Mouse (Mus musculus): ENCODE data around the gene Slc25a41.

Gene Slc25a41

DNA sequence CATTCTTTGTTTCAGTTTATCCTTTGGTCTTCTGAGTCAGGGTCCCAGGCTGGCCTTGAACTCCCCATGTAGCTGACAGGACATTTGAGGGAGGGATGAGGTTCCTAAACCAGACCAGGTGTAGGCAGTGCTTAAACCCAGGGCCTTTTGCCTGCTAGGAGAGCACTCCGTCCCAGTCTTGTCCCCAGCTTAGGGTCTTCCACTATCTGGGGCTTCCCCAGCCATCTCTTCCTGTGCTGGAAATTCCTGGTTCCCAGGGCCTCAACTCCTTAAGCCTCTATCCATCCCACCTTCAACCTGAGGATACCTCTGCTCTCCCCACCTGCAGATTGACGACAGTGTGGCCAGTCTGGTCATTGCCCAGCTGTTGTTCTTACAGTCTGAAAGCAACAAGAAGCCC is 50.5 kb downstream of the Slc25a41 start:
- no peak for DNase-seq (ENCODE audit: low spot score)

DNA sequence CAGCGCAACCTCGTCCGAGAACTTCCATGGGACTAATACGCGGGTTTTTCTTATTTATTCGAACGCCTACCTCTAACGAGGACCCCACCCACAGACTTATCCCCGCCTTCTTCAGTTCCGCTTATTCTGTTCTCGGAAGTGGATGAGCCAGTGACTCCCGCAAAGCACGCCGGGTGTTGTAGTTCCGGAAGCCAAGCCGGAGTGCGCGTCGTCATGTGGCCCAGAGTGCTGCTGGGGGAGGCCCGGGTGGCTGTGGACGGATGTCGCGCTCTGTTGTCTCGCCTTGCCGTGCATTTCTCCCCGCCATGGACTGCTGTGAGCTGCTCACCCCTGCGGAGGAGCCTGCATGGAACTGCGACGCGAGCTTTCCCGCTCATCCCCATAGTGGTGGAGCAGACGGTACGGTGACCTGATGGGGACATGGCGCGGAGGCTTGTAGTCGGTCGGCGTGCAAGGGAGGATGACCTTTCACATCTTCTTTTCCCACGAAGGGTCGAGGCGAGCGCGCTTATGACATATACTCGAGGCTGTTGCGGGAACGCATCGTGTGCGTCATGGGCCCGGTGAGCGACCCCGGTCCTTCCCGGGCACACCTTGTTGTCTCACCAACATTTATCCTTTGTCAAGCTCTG is 51.2 kb downstream of the Slc25a41 start, which contains the start of gene Clpp:
Gene Clpp, plus strand, starts transcription at position 191 of the 632 bp plus-strand sequence.
- DNase-seq (ENCODE audit: low spot score), result peak; percentile 87

DNA sequence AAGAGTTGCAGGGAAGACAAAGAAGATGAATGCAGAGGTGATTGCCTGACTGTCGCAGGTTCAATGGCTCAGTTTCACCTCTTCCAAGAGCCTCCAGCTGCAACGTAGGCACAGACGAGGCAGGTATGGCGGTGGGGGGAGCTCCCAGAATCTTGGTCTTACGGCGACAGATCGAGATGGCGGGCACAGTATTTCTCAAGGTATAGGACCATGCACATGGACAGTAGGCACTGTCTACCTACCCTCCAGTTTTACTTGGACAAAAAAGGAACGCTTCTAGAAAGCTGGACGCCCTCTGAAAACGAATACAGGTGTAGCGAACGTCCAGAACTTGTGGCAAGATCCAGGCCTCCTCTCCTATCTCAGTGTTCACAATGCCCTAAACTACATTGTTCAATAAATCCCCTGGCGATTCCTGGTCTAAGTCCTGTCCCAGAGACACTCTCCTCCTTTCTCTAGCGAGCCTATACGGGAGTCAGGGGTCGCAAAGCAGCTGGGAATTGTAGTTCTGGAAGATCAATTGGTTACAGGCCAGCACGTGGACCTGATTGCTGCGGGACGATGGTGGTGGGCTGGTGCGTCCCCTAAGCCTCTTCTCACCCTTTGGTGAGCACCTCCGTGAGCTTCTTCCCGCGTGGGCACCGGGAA is 51.9 kb downstream of the Slc25a41 start:
- DNase-seq (ENCODE audit: low spot score), result no peak

DNA sequence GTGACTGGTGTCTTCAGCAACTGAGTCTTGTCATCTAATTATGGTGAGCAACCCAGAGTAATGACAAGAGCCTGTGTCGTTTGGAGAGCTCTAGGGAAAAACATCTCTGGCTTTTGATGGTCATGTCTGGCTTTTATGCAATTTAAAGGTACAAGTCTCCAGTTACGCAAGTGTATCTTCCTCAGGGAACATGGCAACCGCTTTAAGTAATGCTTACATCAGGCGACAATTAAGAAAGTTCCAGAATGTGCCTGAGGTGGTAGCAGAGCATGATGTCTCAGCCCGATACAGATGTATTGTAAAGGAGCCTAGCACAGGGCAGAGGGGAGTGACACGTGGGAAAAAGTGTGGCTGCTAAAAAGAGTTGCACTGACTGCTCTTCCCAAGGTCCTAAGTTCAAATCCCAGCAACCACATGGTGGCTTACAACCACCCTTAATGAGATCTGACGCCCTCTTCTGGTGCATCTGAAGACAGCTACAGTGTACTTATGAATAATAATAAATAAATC is 52.5 kb downstream of the Slc25a41 start:
- no peak for DNase-seq (ENCODE audit: low spot score)

- no peak for DNase-seq (ENCODE audit: low spot score)
Observed at GRCm38 (mm10) chr17:56988441-56988840, 53.0 kb downstream of the Slc25a41 start.

DNA sequence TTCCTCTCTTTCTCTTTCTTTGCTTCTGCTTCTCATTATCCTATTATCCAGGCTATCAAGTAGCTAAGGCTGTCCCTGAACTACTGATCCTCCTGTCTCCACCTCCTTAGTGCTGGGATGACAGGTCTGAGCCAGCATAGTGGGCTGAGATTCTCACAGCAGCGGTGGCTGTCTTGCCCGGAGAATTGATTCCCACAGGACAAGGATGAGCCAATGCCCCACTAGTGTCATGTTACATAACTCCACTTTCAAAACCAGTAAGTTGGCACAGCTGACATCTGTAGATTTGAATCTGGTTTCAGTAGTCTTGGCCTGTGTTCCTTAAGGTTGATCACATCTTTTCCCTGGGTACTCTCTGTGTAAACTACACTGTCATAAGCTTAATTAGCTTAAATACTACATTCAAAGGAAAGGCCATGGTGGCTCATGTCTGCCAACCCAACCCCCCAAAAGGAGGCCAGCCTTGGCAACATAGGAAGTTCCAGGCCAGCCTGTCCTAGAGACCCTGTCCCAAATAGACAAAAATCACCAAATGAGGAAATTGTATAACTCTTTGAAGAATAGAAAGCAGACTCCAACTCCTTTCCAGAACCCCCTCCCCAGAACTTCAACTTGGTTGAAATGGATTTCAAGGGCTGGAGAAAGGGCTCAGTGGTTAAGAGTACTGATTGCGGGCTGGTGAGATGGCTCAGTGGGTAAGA is 55.2 kb downstream of the Slc25a41 start:
- no peak for DNase-seq (ENCODE audit: low spot score)

DNA sequence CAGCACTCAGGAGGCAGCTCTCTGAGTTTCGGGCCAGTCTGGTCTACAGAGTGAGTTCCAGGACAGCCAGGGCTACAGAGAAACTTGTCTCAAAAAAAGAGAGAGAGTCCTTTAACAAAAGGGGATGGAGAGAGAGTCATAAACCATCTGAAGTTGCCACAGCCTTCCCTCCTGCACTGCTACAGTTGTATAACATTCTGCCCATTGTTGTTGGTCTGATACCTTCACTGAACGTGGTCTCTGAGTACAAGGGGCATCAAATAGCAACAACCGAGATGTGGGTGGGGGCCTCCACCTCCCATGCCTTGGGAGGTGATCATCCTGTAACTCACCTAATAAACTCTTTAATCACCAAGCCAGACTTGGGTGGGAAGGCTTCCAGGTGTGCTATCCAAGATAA is 55.8 kb downstream of the Slc25a41 start:
- no peak for DNase-seq (ENCODE audit: low spot score)

DNA sequence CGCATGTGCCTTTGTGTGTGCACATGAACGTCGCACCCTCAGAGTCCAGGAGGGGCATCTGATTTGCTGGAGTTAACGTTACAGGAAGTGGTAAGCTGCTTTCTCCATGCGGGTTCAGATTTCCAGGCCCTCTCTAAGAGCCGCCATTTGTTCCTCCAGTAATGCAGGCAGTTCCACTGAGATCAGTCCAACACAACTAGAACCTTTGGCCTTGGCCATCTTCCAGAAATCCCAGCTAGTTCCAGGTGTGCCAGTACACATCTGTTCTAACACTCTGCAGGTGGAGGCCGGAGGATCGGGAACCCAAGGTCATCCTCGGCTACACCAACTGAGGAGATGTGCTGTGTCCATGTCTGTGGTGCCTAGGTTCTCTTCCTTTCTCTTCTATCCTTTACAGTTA is 56.6 kb downstream of the Slc25a41 start:
- no peak for DNase-seq (ENCODE audit: low spot score)
